Mouse (Mus musculus): ENCODE results near the gene Gm45208.

DNA sequence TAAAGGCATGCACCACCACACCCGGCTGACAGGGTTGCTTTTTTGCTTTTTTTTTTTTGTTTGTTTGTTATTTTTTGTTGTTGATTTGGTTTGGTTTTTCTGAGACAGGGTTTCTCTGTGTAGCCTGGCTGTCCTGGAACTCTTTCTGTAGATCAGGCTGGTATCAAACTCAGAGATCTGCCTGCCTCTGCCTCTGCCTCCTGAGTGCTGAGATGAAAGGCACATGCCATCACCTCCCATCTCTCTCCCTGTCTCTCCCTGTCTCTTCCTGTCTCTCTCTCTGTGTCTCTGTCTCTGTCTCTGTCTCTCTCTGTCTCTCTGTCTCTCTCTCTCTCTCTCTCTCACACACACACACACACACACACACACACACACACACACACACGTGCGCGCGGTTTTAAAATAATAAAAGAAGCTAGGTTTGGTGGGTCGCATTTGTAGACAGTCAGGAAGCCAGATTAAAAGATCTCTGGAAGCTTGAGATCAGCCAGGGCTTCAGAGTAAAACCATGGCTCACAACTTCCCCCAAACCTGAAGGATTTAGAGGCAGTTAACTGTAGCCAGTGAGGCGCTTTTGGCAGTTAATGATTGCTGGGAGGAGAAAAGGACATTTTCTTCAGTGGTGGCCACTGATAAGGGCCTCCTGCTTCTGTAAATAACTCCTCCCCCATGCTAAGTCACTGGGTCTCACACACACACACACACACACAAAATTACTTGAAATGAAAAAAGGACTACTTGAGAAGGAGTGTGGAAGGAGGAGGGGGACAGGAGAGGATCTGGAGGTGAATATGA lies 56.6 kb downstream of the Gm45208 start:
- TF ChIP-seq USF1 (IDR thresholded peaks at IDR 0.05; ENCODE audit: low read depth) (no peak), CEBPB (IDR thresholded peaks at IDR 0.05; ENCODE audit: low read depth) (no peak), CTCF (IDR thresholded peaks at IDR 0.05; ENCODE audit: control insufficient read depth, insufficient read depth, insufficient read length) (no peak)
